Mouse (Mus musculus) lung, postnatal 36 days (tissue): ENCODE data around the gene Mycbp2.

Source experiments
- DNase-seq: peaks from one replicate; pipeline ENCODE4 v3.0.0; 2022; ENCODE audit warnings: mixed read lengths

The Mycbp2 gene

GRCm38 (mm10) chr14:103101171-103101570, 245.4 kb downstream of the Mycbp2 start:
- DNase-seq: no peak

GRCm38 (mm10) chr14:103100296-103100695, 246.3 kb downstream of the Mycbp2 start:
- DNase-seq: peak; percentile 22

DNA sequence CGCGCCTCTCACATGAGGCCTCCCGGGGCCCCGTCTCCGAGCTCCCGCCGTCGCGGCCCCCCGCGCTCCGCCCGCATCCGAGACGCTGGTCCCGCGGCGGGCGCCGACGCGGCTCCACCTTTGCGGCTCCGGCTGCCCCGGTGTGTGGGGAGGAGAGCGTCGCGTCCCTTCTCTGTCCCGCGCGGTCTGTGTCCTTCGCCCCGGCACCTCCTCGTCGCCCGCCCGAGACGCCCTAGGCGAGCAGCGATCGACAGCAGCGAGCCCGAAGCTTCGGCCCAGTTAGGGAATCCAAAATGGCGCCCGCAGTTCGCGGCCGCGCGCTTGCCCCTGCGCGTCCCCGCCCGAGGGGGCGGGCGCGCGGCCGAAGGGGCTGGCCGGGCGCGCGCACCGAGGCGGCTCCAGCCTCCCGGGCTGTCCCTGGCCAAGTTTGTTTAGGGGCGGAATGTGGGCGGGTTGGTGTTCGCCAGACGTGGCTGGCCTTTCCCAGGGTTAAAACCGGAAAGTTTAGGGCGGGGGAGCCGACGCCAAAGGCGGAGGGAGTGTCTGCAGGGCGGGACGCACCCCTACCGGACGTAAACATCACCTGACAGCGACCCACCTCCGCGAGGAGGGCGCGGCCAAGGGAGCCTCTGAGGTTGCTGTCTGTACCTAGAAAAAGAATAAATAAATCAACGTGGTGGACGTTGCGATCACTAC, 247.2 kb downstream of the Mycbp2 start, which contains the start of gene Fbxl3:
Gene Fbxl3, minus strand, starts transcription at position 329 of the 696 bp plus-strand sequence.
- peak; percentile 97 for DNase-seq

GRCm38 (mm10) chr14:103098587-103099235, 247.9 kb downstream of the Mycbp2 start:
- DNase-seq: peak; percentile 93

GRCm38 (mm10) chr14:103098213-103098586, 248.4 kb downstream of the Mycbp2 start:
- DNase-seq: no peak

GRCm38 (mm10) chr14:103096621-103097020, 250.0 kb downstream of the Mycbp2 start:
- peak; percentile 76 for DNase-seq

DNA sequence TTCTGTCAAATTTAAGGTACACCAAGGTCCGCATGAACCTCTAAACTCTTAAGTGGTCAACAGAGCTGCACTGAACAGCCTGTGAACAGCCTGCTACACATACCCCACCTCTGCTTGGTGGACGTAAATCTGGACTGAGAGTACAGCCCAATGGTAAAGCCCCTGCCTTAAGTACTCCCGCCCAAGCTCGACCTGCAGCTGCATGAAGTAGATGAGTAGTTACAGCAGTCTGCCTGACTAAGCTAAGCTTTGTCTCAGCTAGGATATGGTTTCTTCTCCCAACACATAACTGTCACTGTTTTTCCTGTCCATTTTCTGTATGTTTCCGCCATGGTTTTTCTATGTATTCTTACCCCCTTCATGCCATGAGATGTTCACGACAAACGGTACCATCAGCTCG, 250.8 kb downstream of the Mycbp2 start:
- DNase-seq: no peak

DNA sequence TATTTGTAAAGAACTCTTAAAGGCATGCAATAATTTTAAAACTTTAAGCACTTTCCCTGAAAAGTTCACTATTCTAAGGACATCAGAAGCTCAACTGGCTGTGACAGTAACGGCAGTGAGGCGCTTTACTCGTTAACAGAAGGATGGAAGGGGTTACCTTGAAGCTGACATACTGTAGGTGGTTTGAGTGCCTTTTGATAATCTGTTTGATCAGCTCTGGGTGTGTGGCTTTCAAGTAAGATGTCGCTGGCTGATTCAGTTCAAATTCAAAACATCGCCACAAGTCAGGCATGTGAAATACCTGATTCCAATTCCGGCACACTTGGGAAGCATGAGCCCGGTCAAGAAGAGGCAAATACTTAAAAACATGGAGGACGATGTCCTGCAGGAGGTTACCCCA, 251.6 kb downstream of the Mycbp2 start:
- DNase-seq: no peak

DNA sequence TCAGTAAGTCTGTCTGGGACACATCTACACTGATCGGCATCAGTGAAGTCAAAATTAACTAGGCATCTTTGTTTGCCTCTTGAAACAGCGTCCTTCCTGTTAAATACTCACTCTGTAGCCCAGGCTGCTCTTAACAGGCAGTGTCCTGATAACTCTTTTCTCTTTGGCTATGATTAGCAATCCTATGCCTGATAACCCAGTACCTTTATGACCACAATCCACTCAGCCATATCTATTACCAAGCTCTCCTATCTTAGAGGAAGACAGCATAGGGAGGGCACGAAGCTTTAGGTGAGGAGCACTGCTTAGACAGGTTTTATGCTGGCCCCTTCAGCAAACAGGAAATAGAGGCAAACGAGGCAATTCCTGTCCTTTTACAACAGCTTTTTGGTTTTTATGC, 252.9 kb downstream of the Mycbp2 start:
- DNase-seq: no peak

DNA sequence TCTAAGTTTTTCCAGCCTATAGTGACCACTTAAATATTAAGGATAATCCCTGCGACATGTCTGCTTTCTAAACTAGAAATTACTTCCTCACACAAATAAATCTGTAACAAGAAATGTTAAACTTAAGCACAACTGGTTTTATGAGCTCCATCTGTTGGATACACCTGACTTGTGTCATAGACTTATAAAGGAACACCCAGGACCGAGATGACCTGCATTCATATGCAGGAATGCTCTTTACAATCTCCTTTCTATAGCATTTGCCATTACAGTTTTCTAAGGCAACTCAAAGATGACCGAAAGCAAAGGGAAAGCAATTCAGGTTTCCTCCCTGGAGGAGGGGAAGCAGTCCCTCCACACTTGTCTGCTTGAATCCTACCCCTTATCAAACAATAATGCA, 253.4 kb downstream of the Mycbp2 start:
- DNase-seq: no peak

DNA sequence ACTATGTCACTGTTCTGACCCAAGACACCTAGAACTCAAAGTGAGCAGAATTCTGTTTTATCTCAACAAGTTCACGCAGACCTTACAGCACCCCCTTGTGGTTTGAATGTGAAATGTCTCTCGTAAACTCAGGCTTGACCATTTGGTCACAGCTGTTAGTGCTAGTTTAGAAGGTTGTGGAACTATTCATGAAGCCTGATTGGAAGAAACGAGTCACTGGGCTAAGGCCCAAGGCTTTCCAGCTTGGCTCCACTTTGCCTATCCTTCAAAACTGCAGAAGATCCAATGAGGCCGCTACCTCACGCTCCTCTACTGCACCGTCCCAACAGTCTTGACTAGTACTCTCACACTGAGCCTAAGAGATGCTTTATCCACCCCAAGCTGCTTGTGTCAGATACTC, 258.0 kb downstream of the Mycbp2 start:
- peak; percentile 88 for DNase-seq

GRCm38 (mm10) chr14:103087846-103088245, 258.8 kb downstream of the Mycbp2 start:
- no peak for DNase-seq

GRCm38 (mm10) chr14:103086671-103087324, 259.8 kb downstream of the Mycbp2 start:
- DNase-seq: peak; percentile 54

DNA sequence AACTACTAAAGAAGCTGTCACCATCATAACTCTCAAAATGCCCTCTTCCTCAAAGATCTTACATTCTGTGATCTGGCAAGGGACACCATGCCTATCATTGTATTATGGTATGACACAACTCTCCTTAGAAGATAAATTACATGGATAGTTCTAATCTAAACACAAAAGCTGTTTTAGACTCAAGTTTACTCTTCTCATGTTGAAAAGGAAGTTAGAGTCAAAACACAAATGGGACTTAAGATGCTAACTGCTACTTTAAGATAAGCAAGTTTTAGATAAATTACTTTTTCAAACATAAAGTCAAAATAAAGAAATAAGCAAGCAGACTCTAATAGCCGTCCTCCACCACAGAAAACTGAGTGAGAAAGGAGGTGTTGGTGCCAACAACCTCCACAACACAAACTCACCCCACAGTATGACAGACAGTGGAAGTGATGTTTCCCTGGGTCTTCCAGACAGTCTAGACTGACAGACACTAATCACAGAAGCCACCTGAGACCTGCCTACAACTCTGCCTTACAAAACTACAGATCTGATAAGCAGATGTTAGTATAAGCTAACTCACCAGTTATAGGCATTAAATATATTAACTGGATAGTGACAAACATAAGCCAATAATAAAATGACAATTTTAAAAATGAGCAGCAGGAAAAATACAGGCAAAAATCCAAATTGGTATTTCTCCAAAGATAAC, 260.6 kb downstream of the Mycbp2 start:
- DNase-seq: no peak

DNA sequence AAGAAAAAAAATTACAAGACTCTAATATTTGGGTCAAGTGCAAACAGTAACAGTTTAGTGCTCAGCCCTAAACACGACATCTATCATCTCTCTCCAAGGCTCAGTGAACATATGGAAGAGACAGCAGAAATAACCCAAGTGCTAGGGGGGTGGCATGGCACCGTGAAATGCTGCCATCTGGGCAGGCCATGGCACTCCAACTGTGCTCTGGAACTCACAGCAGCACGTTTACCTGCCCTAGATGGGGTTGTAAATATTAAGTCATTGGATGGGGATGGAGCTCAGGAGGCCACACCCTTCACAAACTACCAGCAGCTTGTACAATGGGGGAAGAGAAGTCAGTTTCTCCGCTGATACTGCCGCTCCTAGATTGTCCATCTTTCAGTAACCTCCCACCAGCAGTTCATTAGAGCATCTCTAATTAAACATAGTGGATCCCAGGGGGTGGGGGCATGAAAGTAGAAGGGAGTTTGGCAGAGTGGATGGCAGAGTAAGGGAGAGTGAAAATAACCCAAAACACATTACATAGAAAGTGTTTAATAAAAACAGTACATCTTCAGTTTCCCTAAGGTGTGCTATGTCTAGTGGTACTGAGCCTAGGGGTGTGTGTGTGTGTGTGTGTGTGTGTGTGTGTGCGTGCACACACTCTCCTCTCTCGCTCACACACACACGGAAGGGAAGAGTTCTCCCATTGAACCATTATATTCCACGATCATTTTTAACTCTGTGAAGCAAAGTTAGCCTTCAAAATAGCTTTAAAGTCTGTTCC, 267.2 kb downstream of the Mycbp2 start:
- DNase-seq: no peak

- DNase-seq: peak; percentile 37
Measured at GRCm38 (mm10) chr14:103078006-103078912, 268.4 kb downstream of the Mycbp2 start.

- no peak for DNase-seq
Measured at GRCm38 (mm10) chr14:103077272-103078005, 269.2 kb downstream of the Mycbp2 start.

GRCm38 (mm10) chr14:103075166-103075565, 271.4 kb downstream of the Mycbp2 start:
- DNase-seq: no peak

DNA sequence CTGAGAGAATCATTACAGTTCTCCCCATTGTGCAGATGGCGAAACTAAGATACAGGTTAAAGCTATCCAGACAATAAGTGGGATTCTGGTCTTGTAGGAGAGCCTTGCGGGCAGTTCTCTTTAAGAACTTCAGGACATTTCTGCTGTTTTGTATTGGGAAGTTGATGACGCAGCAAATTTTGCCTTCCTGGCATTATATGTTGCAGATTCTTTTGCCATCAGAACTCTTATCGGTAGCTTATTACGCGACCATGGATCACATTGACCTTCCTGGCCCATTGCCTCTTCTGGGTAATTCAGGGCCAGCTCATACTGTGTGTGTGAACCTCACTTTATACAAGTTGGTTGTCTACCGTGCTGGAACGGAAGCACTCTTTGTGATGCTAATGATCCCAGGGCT, 272.8 kb downstream of the Mycbp2 start:
- no peak for DNase-seq

DNA sequence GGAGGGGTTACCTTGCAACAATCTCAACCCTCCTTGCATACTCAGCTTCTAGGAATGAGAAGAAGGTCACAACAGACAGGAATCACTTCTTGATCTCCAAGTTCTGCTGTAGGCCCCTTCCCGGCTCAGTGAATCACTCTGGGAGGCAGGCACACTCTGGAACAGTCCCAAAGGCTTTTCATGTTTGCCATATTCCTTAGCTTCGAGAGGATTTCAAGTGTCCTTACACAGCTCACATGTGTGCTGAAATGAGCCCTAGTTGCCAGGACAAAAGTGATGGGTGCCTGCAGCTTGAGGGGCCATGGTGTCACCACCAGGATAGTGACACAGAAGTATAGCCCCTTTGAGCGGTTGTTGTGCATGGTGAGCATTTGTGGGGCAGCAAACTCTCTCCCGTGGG, 273.9 kb downstream of the Mycbp2 start:
- DNase-seq: peak; percentile 67

DNA sequence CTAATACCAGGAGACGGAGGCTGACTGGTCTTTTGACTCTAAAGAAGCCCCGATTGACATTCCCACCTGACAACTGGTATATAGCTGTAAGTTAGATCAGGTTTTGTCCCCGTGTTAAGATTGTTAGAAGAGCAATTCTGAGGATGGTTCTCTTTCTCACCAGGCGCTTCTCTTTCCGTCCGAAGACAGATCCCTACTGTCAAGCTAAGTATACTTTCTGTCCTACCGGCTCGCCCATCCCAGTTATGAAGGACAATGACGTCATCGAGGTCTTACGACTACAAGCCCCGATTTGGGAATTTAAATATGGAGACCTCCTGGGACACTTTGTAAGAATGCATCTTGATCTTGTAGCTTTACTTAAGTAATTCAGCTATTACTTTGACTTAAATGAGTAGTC, 275.1 kb downstream of the Mycbp2 start:
- no peak for DNase-seq
